Mouse (Mus musculus) liver, embryonic 14.5 days (tissue): ENCODE data around the gene Slc43a1. TPM values are rescaled to one million over a fixed set of nuclear protein-coding genes. Genes with fewer than 3 reads are reported as not detected.

Experiments
- ATAC-seq: fragments of 200-750 bp; cut with Nextera tagmentation; 2 replicates; pipeline ENCODE4 v1.8.0; 2017; ENCODE audit warnings: moderate number of reproducible peaks, mild to moderate bottlenecking, moderate library complexity; ENCODE audit not compliant: insufficient read depth
- DNase-seq, 3 experiments: peaks; one replicate each; pipeline ENCODE4 v3.0.0-alpha.2; 2012 to 2013; ENCODE audit warnings: low read depth in 3 of 3, low spot score in 3 of 3
- H3K27ac ChIP-seq: fragments of 300-500 bp; sonication (generic); 2 replicates; pipeline ENCODE4 v1.5.1; 2014; ENCODE audit warnings: moderate library complexity, mild to moderate bottlenecking, control low read depth, inconsistent platforms
- H3K27me3 ChIP-seq: fragments of 300-500 bp; sonication (generic); 2 replicates; pipeline ENCODE4 v1.6.1; 2014; ENCODE audit warnings: mild to moderate bottlenecking, low read length, moderate library complexity; ENCODE audit not compliant: control insufficient read depth, insufficient read depth
- H3K36me3 ChIP-seq: fragments of 300-500 bp; sonication (generic); replicated peaks from 2 replicates; pipeline ENCODE4 v1.6.1; 2014; ENCODE audit warnings: low read depth; ENCODE audit not compliant: control insufficient read depth, insufficient read depth
- H3K4me1 ChIP-seq, 2 experiments: fragments of 200-500 bp in 1 of 2; fragments of 300-500 bp in 1 of 2; sonication (generic) in 1 of 2; replicated peaks; 2 replicates each; pipeline ENCODE4 v1.6.1; 2012 to 2014; ENCODE audit warnings: antibody characterized with exemption in 1 of 2, inconsistent platforms in 1 of 2, low read length in 1 of 2; ENCODE audit not compliant: control insufficient read depth in 2 of 2, insufficient read depth in 2 of 2
- H3K4me2 ChIP-seq: fragments of 300-500 bp; sonication (generic); 2 replicates; pipeline ENCODE4 v1.6.1; 2014; ENCODE audit warnings: low read depth, mild to moderate bottlenecking, control low read depth, moderate library complexity
- H3K4me3 ChIP-seq, 2 experiments: fragments of 200-500 bp in 1 of 2; fragments of 300-500 bp in 1 of 2; sonication (generic) in 1 of 2; 2 replicates each; pipeline ENCODE4 v1.5.1; 2012 to 2014; ENCODE audit warnings: low read depth in 2 of 2, low read length in 2 of 2, mild to moderate bottlenecking in 2 of 2, control low read depth in 1 of 2, inconsistent platforms in 1 of 2, moderate library complexity in 1 of 2; ENCODE audit not compliant: insufficient read depth in 1 of 2
- H3K9ac ChIP-seq: fragments of 300-500 bp; sonication (generic); replicated peaks from 2 replicates; pipeline ENCODE4 v1.6.1; 2014; ENCODE audit warnings: mild to moderate bottlenecking, control low read depth, moderate library complexity
- H3K9me3 ChIP-seq: fragments of 300-500 bp; sonication (generic); 2 replicates; pipeline ENCODE4 v1.6.1; 2016; ENCODE audit warnings: low read length, mixed read lengths; ENCODE audit not compliant: control insufficient read depth
- CTCF ChIP-seq: IDR thresholded peaks from 2 replicates; pipeline ENCODE4 v1.5.1; 2016; ENCODE audit warnings: antibody characterized with exemption, low read depth, control low read depth
- EP300 ChIP-seq: IDR thresholded peaks from 2 replicates; pipeline ENCODE4 v1.6.1; 2016; ENCODE audit warnings: antibody characterized with exemption, low read depth
- WGBS: fragments of 180-500 bp; shearing (Covaris S2); extraction: QIAGEN DNeasy Blood & Tissue Kit; methylation state at CpG from one replicate; pipeline ENCODE4 v1.1.7; 2014; ENCODE audit not compliant: insufficient replicate concordance; 5-methylcytosine and 5-hydroxymethylcytosine counted together
- polyA plus RNA-seq, 2 experiments: library from polyadenylated mRNA; depleted of rRNA in 1 of 2; stranded (reverse) in 1 of 2; unstranded in 1 of 2; fragments of >200 nt; fragmentation: Nextera tagmentation in 1 of 2; extraction: Ambion mirVana in 1 of 2; gene quantifications; 2 replicates each; pipeline versions ENCODE4 v1.2.1 to v1.2.3; 2012 to 2014

The Slc43a1 gene
- polyA plus RNA-seq, 2 experiments: 144 to 174 TPM

DNA sequence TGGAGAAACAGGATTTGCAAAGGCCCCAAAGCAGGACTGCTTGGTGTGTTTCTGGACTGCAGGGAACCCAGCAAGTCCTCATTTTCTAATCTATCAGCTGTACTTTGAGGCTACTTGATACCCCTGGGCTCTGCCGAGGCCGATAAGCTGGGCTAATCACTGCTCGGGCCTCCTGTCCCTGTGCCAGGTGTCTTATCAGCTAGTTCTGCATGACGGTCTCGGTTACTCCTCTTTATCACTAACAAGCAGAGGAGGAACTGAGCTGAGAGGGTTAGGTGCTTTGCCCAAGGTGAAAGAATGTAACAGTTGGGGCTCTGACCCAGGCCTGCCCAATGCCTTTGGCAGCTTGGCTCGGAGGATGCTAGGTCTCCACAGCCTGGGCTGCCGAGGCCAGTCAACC is 26.8 kb upstream of the Slc43a1 start:
- Histone ChIP-seq H3K4me1 (peaks cover 40 to 46% of the 10 kb centered on the region in 2 experiments), H3K4me2 (peak overlapping the region; percentile 91), H3K4me3 (peak overlapping the region; percentile 12 to 49; a peak in 2 of 4 replicates), H3K27ac (peak overlapping the region; percentile 99), H3K9me3 (no peaks in the 10 kb centered on the region), H3K36me3 (peaks cover 36% of the 10 kb centered on the region), H3K9ac (peak overlapping the region; percentile 77), H3K27me3 (no peaks in the 10 kb centered on the region)
- TF ChIP-seq EP300 (peak; percentile 100), CTCF (no peak)
- ATAC-seq (peak; percentile 96), DNase-seq (peak; percentile 95 to 97 (median 95))
- 12% methylated on average over 7 of the region's 7 CpGs for WGBS

DNA sequence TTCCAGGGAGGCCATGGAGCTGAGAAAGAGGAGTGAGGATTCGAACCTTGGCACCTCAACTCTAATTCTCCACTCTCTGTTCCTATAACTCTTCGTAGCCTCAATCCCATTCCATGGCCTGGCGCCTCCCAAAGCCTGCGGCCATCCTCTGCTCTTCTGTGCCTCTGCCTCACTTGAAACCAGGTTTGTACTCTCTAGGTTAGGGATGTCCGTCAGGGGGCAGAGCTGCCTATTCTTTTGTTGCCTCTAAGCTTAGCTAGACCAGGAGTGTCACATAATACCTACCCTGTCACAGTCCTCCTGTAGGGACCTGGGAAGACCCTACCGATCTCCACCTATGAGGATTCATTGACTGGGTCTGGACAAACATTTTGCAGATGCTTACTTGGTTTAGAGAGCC is 26.0 kb upstream of the Slc43a1 start:
- WGBS: 73% methylated on average over 6 of the region's 6 CpGs
- Histone ChIP-seq H3K4me3 (peak overlapping the region in 1 of 2 experiments; percentile 47; a peak in 2 of 4 replicates), H3K9me3 (no peaks in the 10 kb centered on the region), H3K4me1 (peaks cover 40 to 46% of the 10 kb centered on the region in 2 experiments), H3K36me3 (peaks cover 30% of the 10 kb centered on the region), H3K9ac (peak overlapping the region; percentile 77), H3K4me2 (peak overlapping the region; percentile 91), H3K27ac (peak overlapping the region; percentile 99), H3K27me3 (no peaks in the 10 kb centered on the region)
- TF ChIP-seq EP300 (no peak), CTCF (peak; percentile 50)
- DNase-seq: no peak
- ATAC-seq: no peak

DNA sequence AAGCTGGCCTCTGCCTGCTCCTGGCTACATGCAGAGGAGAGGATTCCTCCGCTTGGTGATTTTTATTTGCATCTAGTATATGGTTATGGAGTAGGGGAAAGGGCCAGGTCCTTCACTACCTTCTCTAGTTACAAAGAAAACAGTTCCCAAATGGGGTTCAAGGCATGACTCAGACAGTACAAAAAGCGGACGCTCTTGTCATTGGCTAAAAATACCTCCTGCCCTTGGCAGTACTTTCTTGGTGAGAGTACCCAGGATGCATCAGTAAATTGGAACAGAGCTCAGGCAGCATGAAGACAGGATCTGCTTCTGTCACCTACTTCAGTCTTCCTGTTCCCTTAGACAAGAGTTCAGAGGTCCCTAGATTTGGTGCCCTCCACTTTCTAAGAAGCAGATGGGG is 18.8 kb upstream of the Slc43a1 start:
- Histone ChIP-seq H3K36me3 (no peaks in the 10 kb centered on the region), H3K4me3 (no peak overlapping the region), H3K9me3 (no peaks in the 10 kb centered on the region), H3K27ac (no peak overlapping the region), H3K9ac (no peak overlapping the region), H3K27me3 (peaks cover 55% of the 10 kb centered on the region), H3K4me1 (peaks cover 3 to 12% of the 10 kb centered on the region in 2 experiments), H3K4me2 (no peak overlapping the region)
- 39% methylated on average over 3 of the region's 3 CpGs for WGBS
- TF ChIP-seq EP300: no peak
- TF ChIP-seq CTCF: no peak
- DNase-seq (no peak), ATAC-seq (no peak)

DNA sequence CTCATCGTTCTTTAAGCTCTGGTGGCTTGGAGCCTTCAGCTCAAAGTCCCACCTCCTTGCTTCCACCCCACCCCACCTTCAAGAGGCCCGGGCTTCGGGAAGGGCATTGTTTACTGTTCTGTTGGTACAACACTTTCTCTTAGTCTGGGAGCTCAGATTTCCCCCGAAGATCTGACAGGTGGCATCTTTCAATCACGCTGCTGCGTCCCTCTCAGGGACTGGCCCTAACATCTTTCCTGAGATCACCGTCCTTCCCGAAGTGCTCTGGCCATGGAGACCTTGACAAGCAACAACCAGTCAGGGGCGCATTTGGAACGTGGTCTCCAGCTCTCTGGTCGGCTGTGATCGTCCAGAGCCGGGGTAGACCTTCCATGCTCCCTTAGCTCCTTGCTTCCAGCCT is 16.1 kb upstream of the Slc43a1 start, which contains the start of gene Smtnl1:
Gene Smtnl1 (minus strand): TSS at position 101 of the 400 bp plus-strand sequence.
- 35% methylated on average over 13 of the region's 13 CpGs for WGBS
- DNase-seq (no peak), ATAC-seq (no peak)
- Histone ChIP-seq H3K27ac (no peak within 1 kb of the TSS), H3K4me2 (no peak within 1 kb of the TSS), H3K36me3 (no peaks in the 10 kb centered on the region), H3K9me3 (no peaks in the 10 kb centered on the region), H3K27me3 (peaks cover 55% of the 10 kb centered on the region), H3K9ac (no peak within 1 kb of the TSS), H3K4me3 (no peak within 1 kb of the TSS), H3K4me1 (peaks cover 4 to 18% of the 10 kb centered on the region in 2 experiments)
- TF ChIP-seq CTCF (no peak), EP300 (no peak)

DNA sequence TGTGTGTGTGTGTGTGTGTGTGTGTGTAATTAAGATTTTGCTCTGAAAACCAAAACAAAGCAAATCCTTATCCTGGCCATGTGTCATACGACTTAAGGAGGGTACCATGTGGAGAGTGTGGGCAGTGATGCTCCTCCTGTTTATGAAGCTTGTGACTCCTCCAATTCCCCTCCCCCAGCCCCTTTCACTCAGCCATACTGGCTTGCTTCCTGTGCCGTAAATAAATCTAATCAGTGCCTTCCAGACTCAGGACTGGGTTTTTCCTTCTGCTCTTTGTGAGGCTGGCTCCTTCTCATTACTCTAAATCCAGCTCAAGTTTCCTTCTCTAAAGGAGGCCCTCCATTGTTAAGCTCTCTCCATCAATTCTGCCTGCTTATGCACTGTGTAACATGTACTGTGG is 15.4 kb upstream of the Slc43a1 start:
- Histone ChIP-seq H3K27me3 (peaks cover 54% of the 10 kb centered on the region), H3K4me3 (no peak overlapping the region), H3K9ac (no peak overlapping the region), H3K9me3 (no peaks in the 10 kb centered on the region), H3K4me2 (no peak overlapping the region), H3K27ac (no peak overlapping the region), H3K4me1 (peaks cover 9 to 24% of the 10 kb centered on the region in 2 experiments), H3K36me3 (no peaks in the 10 kb centered on the region)
- ATAC-seq (no peak), DNase-seq (no peak)
- WGBS: 5% methylated on average over 2 of the region's 2 CpGs
- no peak for TF ChIP-seq CTCF
- 0 out of 2 replicates have a peak, but pooled peaks have one; percentile 16 for TF ChIP-seq EP300
